Mouse (Mus musculus) heart, embryonic 10.5 days (tissue): Measurements from ENCODE around the gene Thoc3. TPM values are rescaled to one million over a fixed set of nuclear protein-coding genes. Genes with fewer than 3 reads are reported as not detected.

ENCODE experiments used
- polyA plus RNA-seq: library from polyadenylated mRNA; unstranded; fragments of >200 nt; fragmentation: Nextera tagmentation; extraction: Ambion mirVana; gene quantifications from 2 replicates; pipeline ENCODE4 v1.2.1, GENCODE M21; 2016

Thoc3 gene
- polyA plus RNA-seq, 1 experiment from 2014 or later: 141 TPM

Other genes starting within 250 kb of the Thoc3 start
- gene Cplx2, start 97.5 kb downstream of the Thoc3 start, polyA plus RNA-seq: 2.5 and 3.0 TPM in 2 replicates
- gene Simc1, start 34.9 kb upstream of the Thoc3 start, polyA plus RNA-seq: 5.9 and 10.4 TPM in 2 replicates
- gene 4833439L19Rik, start 96.6 kb upstream of the Thoc3 start, polyA plus RNA-seq: 146 and 148 TPM in 2 replicates
- 22.8 and 30.1 TPM in 2 replicates for gene Arl10, start 106.2 kb upstream of the Thoc3 start, polyA plus RNA-seq
- 79.6 and 112 TPM in 2 replicates for gene Nop16, start 121.2 kb upstream of the Thoc3 start, polyA plus RNA-seq
- 179 and 208 TPM in 2 replicates for gene Higd2a, start 121.4 kb upstream of the Thoc3 start, polyA plus RNA-seq
- 32.1 and 36.5 TPM in 2 replicates for gene Cltb, start 142.5 kb upstream of the Thoc3 start, polyA plus RNA-seq
- gene Faf2, start 152.9 kb upstream of the Thoc3 start, polyA plus RNA-seq: 58.7 and 68.8 TPM in 2 replicates
- gene Rnf44, start 225.1 kb upstream of the Thoc3 start, polyA plus RNA-seq: 68.1 and 96.1 TPM in 2 replicates
- 0.06 and 1.2 TPM in 2 replicates for gene Cdhr2, start 232.6 kb upstream of the Thoc3 start, polyA plus RNA-seq